Mouse (Mus musculus): Measurements from ENCODE around the gene Bcas3. TPM values are rescaled to one million over a fixed set of nuclear protein-coding genes. Genes with fewer than 3 reads are reported as not detected.

Bcas3 gene
- polyA plus RNA-seq, 1 experiment, result 25.3 TPM

DNA sequence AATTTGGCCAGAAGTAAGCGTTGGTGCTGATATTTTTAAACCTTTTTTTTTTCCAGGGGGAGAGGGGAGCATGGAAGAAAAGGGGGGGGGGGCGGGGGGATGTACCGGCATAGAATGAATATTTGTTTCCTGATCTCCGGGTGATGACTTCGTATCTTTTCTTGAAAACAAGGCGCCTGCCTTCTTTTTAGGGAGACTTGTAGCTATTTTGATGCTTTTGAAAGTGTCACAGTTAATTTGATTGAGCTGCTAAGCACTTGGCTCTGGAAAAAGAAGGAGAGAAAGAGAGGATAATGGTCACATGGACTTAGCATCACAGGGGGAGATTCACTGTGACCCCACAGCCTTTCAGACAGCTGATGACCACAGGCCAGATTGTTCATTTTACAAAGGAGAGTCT is 413.8 kb downstream of the Bcas3 start:
- Histone ChIP-seq H3K27ac (ENCODE audit: insufficient read depth, low read length) (no peak overlapping the region), H3K36me3 (ENCODE audit: control insufficient read depth, insufficient read depth, low read length) (no peaks in the 10 kb centered on the region), H3K27me3 (ENCODE audit: control insufficient read depth, insufficient read depth, low read length) (no peaks in the 10 kb centered on the region), H3K4me1 (ENCODE audit: control insufficient read depth, insufficient read depth, insufficient read length) (no peaks in the 10 kb centered on the region), H3K4me3 (ENCODE audit: extremely low read depth, insufficient read depth, insufficient read length) (no peak overlapping the region)
- no peak for TF ChIP-seq POLR2A (IDR thresholded peaks at IDR 0.05; ENCODE audit: low read depth, low read length)
- no peak for TF ChIP-seq CTCF (IDR thresholded peaks at IDR 0.05; ENCODE audit: extremely low read depth, insufficient read depth, insufficient read length, insufficient replicate concordance)
- 83% methylated on average over 6 of the region's 6 CpGs for WGBS
- DNase-seq (ENCODE audit: low read depth in 1 of 2, low spot score in 2 of 2), result no peak

GRCm38 (mm10) chr11:85769740-85770139 is 416.8 kb downstream of the Bcas3 start:
- Histone ChIP-seq H3K4me1 (ENCODE audit: control insufficient read depth, insufficient read depth, insufficient read length) (peaks cover under 1% of the 10 kb centered on the region; the same call in 1 of the 2 replicates), H3K27me3 (ENCODE audit: control insufficient read depth, insufficient read depth, low read length) (no peaks in the 10 kb centered on the region), H3K27ac (ENCODE audit: insufficient read depth, low read length) (no peak overlapping the region), H3K4me3 (ENCODE audit: extremely low read depth, insufficient read depth, insufficient read length) (no peak overlapping the region), H3K36me3 (ENCODE audit: control insufficient read depth, insufficient read depth, low read length) (no peaks in the 10 kb centered on the region)
- DNase-seq (ENCODE audit: low read depth in 1 of 2, low spot score in 2 of 2), result no peak
- WGBS, result 91% methylated on average over 2 of the region's 2 CpGs
- TF ChIP-seq CTCF (IDR thresholded peaks at IDR 0.05; ENCODE audit: extremely low read depth, insufficient read depth, insufficient read length, insufficient replicate concordance) (no peak), POLR2A (IDR thresholded peaks at IDR 0.05; ENCODE audit: low read depth, low read length) (no peak)

- TF ChIP-seq POLR2A (IDR thresholded peaks at IDR 0.05; ENCODE audit: low read depth, low read length) (no peak), CTCF (IDR thresholded peaks at IDR 0.05; ENCODE audit: extremely low read depth, insufficient read depth, insufficient read length, insufficient replicate concordance) (no peak)
- DNase-seq (ENCODE audit: low read depth in 1 of 2, low spot score in 2 of 2), result no peak
- Histone ChIP-seq H3K4me3 (ENCODE audit: extremely low read depth, insufficient read depth, insufficient read length) (no peak overlapping the region), H3K27me3 (ENCODE audit: control insufficient read depth, insufficient read depth, low read length) (no peaks in the 10 kb centered on the region), H3K36me3 (ENCODE audit: control insufficient read depth, insufficient read depth, low read length) (no peaks in the 10 kb centered on the region), H3K4me1 (ENCODE audit: control insufficient read depth, insufficient read depth, insufficient read length) (peaks cover 2% of the 10 kb centered on the region; the same call in 1 of the 2 replicates), H3K27ac (ENCODE audit: insufficient read depth, low read length) (no peak overlapping the region)
- WGBS, result 54% methylated on average over 4 of the region's 4 CpGs
Observed at GRCm38 (mm10) chr11:85773391-85773790, 420.4 kb downstream of the Bcas3 start.

GRCm38 (mm10) chr11:85774707-85775106 is 421.7 kb downstream of the Bcas3 start:
- H3K4me1 ChIP-seq (ENCODE audit: control insufficient read depth, insufficient read depth, insufficient read length), result peaks cover 2% of the 10 kb centered on the region; the same call in 1 of the 2 replicates
- WGBS, result 43% methylated on average over 6 of the region's 6 CpGs
- no peaks in the 10 kb centered on the region for H3K27me3 ChIP-seq (ENCODE audit: control insufficient read depth, insufficient read depth, low read length)
- H3K36me3 ChIP-seq (ENCODE audit: control insufficient read depth, insufficient read depth, low read length), result no peaks in the 10 kb centered on the region
- no peak overlapping the region for H3K27ac ChIP-seq (ENCODE audit: insufficient read depth, low read length)
- no peak for DNase-seq (ENCODE audit: low read depth in 1 of 2, low spot score in 2 of 2)
- TF ChIP-seq POLR2A (IDR thresholded peaks at IDR 0.05; ENCODE audit: low read depth, low read length), result no peak
- TF ChIP-seq CTCF (IDR thresholded peaks at IDR 0.05; ENCODE audit: extremely low read depth, insufficient read depth, insufficient read length, insufficient replicate concordance), result no peak
- H3K4me3 ChIP-seq (ENCODE audit: extremely low read depth, insufficient read depth, insufficient read length), result no peak overlapping the region

DNA sequence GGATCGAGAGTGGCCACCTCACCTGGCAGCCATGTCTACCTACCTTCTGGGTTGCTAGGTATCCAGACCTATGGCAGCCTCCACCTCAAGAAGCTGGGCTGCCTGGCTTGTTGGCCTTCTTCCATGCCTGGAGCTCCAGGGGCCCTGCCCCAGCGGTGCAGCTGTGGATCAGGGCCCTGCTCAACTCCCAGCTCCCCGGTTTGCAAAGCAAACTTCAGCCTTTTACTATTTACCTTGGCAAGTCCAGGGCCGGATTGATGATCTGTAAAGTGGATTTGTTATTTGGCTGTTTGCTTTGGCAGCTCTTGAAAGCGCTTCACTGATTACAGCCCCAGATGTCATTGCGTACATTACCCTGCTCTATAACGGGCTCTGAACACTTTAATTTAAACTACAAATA is 422.5 kb downstream of the Bcas3 start:
- no peak for DNase-seq (ENCODE audit: low read depth in 1 of 2, low spot score in 2 of 2)
- no peaks in the 10 kb centered on the region for H3K36me3 ChIP-seq (ENCODE audit: control insufficient read depth, insufficient read depth, low read length)
- no peak overlapping the region for H3K27ac ChIP-seq (ENCODE audit: insufficient read depth, low read length)
- H3K4me1 ChIP-seq (ENCODE audit: control insufficient read depth, insufficient read depth, insufficient read length), result peaks cover 2% of the 10 kb centered on the region; the same call in 1 of the 2 replicates
- WGBS, result 83% methylated on average over 7 of the region's 7 CpGs
- no peak overlapping the region for H3K4me3 ChIP-seq (ENCODE audit: extremely low read depth, insufficient read depth, insufficient read length)
- no peaks in the 10 kb centered on the region for H3K27me3 ChIP-seq (ENCODE audit: control insufficient read depth, insufficient read depth, low read length)
- TF ChIP-seq POLR2A (IDR thresholded peaks at IDR 0.05; ENCODE audit: low read depth, low read length) (no peak), CTCF (IDR thresholded peaks at IDR 0.05; ENCODE audit: extremely low read depth, insufficient read depth, insufficient read length, insufficient replicate concordance) (no peak)

DNA sequence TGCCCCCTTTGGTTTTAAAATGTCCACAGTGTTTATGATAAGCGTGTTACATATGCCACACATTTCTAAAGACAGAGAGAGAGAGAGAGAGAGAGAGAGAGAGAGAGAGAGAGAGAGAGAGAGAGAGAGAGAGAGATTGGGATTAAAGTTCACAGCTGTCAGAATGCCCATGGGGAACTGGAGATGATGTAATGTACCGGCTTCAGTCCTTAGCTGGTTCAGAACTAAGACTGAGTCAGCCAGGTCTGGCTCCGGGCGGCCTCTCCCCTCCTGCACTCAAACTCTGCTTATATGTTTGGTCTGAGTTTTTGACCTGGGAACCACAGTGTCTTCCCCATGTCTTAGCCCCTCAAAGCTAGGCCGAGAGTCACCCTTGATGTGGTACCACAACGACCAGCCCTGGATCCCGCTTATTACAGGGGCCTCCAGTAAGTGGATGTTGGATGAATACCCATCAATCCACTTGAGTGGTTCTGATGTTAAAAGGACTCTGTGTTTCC is 423.9 kb downstream of the Bcas3 start:
- Histone ChIP-seq H3K36me3 (ENCODE audit: control insufficient read depth, insufficient read depth, low read length) (no peaks in the 10 kb centered on the region), H3K4me1 (ENCODE audit: control insufficient read depth, insufficient read depth, insufficient read length) (peaks cover 2% of the 10 kb centered on the region; the same call in 1 of the 2 replicates), H3K27me3 (ENCODE audit: control insufficient read depth, insufficient read depth, low read length) (no peaks in the 10 kb centered on the region), H3K27ac (ENCODE audit: insufficient read depth, low read length) (no peak overlapping the region), H3K4me3 (ENCODE audit: extremely low read depth, insufficient read depth, insufficient read length) (no peak overlapping the region)
- no peak for DNase-seq (ENCODE audit: low read depth in 1 of 2, low spot score in 2 of 2)
- no peak for TF ChIP-seq CTCF (IDR thresholded peaks at IDR 0.05; ENCODE audit: extremely low read depth, insufficient read depth, insufficient read length, insufficient replicate concordance)
- no peak for TF ChIP-seq POLR2A (IDR thresholded peaks at IDR 0.05; ENCODE audit: low read depth, low read length)
- 85% methylated on average over 7 of the region's 7 CpGs for WGBS

- H3K27me3 ChIP-seq (ENCODE audit: control insufficient read depth, insufficient read depth, low read length), result no peaks in the 10 kb centered on the region
- no peak overlapping the region for H3K27ac ChIP-seq (ENCODE audit: insufficient read depth, low read length)
- peaks cover 2% of the 10 kb centered on the region; the same call in 1 of the 2 replicates for H3K4me1 ChIP-seq (ENCODE audit: control insufficient read depth, insufficient read depth, insufficient read length)
- no peak for DNase-seq (ENCODE audit: low read depth in 1 of 2, low spot score in 2 of 2)
- no peaks in the 10 kb centered on the region for H3K36me3 ChIP-seq (ENCODE audit: control insufficient read depth, insufficient read depth, low read length)
- TF ChIP-seq CTCF (IDR thresholded peaks at IDR 0.05; ENCODE audit: extremely low read depth, insufficient read depth, insufficient read length, insufficient replicate concordance) (no peak), POLR2A (IDR thresholded peaks at IDR 0.05; ENCODE audit: low read depth, low read length) (no peak)
- no peak overlapping the region for H3K4me3 ChIP-seq (ENCODE audit: extremely low read depth, insufficient read depth, insufficient read length)
- WGBS, result 77% methylated on average over 2 of the region's 2 CpGs
Observed at GRCm38 (mm10) chr11:85777950-85778349, 425.0 kb downstream of the Bcas3 start.
